Mouse (Mus musculus) adrenal gland, postnatal 10 days (tissue): ENCODE data around the gene Krt20. TPM values are rescaled to one million over a fixed set of nuclear protein-coding genes. Genes with fewer than 3 reads are reported as not detected.

Experiments
- DNase-seq: peaks from one replicate; pipeline ENCODE4 v3.0.0; 2021; ENCODE audit warnings: mixed read lengths
- total RNA-seq, 2 experiments: library from RNA; stranded (reverse); gene quantifications; 2 replicates each; pipeline ENCODE4 v1.2.3; 2021

Gene Krt20
- total RNA-seq, 2 experiments from 2014 or later, result 1.8 to 2.3 TPM

DNA sequence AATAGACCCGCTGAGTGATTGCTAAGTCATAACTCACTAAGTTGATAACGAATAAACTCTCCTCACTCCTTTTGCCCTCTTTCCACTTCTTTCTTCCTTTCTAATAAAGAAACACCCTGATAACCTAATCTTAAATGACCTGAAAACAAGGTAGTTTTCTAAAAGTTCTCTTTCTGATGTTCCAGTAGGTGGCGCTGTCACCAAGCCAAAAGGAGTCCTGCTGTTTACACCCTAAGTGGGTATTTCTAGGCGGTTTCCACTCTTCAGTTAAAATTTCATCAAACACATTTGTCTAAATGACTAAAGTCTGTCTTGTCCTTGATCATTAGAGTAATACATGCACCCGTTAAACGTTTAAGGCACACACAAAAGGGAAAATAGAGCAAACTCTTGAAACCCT is 24.7 kb downstream of the Krt20 start:
- DNase-seq, result peak; percentile 57

DNA sequence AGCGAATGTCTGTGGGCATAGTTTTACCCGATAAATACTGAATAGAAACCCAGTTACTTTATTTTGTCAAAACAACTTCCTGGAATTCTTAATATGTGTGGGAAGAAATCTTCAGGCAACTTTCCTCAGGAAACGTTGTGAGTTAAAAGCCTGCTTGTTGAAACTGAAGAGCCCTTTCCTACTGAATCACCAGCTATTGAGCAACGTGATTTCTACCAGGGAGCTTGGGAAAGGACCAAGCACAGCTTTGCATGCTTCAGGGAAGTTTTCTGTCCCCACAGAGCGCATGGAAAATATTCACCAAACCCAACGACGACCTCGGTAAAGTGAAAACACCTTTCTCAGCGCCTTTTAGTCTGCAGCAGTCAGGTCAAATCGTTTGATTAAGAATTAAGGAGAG is 31.8 kb downstream of the Krt20 start:
- no peak for DNase-seq

DNA sequence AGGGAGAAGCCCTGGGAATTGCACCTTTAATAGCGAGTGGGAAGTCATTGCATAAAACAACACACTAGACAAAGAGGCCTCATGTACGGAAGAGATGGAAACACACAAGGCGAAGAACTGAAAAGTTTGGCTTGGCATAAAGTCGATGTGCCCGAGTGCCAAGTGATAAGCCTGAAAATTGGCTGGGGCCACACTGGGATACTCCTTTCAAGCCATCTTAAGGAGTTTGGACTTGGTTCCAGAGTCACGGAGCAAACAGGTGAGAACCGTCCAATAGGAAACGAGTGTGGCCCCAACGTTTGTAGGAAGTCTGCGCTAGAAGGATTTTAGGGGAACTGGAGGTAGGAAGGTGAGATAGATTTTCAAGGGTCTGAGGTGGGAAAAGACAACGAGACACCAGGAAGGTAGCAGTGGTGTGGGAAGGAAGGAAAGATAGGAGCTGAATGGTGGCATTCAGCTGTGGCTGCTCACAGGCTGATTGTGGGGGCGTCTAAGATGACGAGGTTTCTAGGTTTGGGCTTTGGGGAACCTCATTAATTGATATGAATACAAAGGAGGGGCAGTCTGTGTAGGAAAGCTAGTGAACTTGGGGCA is 37.9 kb downstream of the Krt20 start:
- DNase-seq, result no peak

DNA sequence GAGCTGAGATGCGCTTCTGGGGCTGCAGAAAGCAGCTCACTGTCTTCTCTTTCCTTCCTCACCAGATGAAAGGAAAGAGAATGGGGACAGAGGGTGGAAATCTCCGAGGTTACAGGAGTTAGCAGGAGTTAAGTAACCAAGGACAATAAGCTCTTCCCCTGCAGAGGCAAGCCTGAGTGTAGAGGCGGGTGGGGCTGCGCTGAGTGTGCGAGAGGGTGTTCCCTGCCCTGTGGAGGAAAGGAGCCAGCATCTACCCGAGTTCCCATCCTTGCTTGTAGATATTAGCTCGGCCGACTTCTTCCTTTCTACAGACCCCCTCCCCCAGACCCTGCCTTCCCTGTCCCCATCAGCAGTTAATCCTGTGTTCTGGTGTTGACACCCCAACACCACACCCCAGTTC is 39.1 kb downstream of the Krt20 start:
- no peak for DNase-seq

DNA sequence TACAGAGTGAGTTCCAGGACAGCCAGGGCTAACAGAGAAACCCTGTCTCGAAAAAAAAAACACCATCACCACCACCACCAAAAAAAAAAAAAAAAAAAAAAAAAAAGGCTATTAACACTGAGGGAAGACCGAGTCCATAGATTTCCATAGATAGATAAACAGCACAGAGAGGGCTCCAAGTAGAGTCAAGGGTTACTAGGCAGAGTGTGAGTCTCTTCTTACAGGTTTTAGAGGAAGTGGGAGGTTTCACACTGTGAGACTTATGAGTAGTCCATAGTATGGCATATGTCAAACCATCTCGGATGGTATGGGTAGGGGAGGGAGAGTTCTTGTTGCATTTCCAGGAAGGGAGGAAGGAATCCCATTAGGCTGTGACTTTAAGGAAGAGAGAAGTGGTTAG is 39.9 kb downstream of the Krt20 start:
- no peak for DNase-seq

DNA sequence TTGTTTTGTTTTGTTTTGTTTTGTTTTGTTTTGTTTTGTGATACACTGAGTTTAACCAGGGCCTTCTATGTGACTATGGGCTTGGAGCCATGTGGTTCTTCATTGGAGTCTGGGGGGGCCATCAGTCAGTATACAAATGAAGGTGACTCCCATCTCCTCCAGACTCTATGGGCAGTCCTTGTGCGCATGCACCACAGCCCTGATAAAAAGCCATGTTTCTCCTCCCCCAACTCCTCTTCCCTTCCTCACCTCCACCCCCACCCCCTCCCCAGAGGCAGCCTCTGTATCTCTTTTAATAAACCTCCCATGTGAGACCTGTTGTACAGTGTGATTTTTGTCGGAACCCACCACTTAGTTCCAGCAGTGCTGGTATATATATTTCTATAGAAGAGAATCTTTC is 41.3 kb downstream of the Krt20 start:
- DNase-seq, result no peak

DNA sequence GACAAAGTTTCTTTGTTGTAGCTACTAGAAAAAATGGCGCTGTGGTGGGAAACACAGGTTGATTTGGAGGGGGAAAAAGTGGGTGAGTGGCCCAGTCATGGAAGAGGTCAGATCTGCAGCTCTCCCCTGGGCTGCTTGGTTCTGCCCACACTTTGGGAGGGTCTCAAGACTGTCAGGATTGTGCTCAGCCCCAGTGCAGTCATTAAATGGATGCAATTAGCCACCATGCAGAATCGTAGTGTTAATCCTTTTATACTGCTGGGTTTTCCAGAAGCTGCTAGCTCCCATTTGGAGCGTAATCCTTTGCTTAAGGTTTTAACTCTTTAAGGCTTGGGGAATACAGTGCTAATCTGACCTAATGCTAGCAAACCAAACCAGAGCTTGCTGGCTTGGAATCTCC is 41.9 kb downstream of the Krt20 start:
- DNase-seq, result no peak

DNA sequence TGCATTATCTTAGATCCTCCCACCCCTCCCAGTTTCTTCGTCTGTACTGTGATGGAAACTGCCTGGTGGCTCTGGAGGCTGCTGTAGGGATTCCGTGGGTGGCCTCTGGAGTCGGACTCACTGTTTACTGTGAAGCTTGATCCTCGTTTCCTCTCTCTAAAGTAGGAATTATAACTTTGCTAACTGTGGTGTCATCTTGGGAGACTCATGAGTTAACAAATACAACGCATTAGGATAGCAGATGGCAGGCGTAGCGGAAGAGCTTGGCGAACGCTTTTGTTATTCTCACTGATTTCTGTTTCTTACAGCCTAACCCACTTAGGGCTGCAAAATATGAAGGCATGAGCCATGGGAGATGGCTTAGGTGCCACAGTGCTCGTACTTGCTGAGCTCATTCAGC is 45.5 kb downstream of the Krt20 start:
- no peak for DNase-seq

DNA sequence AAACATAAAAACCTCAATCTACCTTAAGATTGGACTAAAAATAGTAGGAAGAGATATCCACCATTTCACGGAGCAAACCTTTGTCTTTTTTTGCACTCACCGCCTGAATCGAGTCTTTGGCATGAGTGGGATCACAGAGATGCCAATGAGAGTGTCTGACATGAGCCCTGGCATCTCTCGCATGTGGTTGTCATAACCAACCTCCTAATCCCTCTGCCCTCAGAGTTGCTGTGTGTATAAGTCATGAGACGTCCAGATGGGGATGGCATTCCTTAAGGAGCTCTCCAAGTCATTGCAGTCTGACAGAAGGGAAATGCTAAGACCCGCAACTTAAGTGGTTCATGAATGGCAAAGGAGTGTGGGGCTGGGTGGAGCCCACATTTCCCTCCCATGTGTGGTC is 46.6 kb downstream of the Krt20 start:
- DNase-seq, result no peak

DNA sequence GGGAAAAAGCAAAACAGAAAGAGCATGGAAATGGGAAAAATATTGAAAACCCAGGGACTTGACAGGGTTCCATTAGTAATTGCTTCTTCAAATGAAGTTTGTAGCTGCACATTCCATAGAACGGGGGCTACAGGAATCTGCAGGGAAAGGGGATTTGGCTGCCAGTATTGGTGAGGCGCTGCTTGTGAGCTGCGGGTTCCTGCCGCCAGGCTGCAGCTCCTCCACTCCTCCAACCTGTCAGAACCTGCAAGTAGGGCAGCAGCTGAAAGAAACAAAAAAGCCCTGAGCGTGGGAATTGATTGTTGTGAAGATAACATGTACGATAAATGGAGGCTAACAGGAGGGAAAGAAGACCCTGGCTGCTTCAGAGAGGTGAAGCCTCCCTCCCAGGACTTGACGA is 47.1 kb downstream of the Krt20 start:
- no peak for DNase-seq

DNA sequence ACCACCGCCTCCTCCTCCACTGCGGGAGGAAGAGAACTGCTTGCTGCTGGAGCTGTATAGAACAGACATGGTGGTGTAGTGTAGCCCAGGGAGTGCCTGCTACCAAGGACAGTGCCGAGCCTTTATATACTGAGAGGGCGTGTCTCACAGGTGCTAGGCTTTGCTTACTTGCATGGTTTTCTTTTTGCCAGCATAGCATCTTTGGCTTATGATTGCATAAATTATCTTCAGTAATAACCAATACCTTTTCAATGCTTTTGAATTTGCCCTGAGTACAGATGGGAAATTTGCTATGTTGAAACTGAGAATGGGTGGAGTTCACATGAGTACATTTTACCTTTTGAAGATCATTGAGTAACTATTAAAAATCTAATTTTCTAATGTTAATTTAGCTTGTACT is 48.7 kb downstream of the Krt20 start, which contains the start of gene Krt10:
Gene Krt10, minus strand, starts transcription at position 101 of the 400 bp plus-strand sequence.
- no peak for DNase-seq

DNA sequence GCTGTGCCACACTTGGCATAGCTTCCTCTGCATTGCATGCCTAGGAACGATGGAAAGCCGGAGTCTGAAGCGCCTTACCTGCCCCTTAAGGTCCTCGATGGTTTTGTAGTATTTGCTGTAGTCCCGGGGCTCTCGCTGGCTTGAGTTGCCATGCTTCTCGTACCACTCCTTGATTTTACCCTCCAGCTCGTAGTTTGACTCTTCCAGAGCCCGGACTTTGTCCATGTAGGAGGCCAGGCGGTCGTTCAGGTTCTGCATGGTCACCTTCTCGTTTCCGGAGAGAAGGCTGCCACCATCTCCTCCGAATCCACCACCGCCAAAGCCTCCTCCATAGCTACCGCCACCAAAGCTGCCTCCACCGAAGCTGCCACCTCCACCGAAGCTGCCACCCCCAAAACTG is 49.3 kb downstream of the Krt20 start:
- DNase-seq, result no peak

DNA sequence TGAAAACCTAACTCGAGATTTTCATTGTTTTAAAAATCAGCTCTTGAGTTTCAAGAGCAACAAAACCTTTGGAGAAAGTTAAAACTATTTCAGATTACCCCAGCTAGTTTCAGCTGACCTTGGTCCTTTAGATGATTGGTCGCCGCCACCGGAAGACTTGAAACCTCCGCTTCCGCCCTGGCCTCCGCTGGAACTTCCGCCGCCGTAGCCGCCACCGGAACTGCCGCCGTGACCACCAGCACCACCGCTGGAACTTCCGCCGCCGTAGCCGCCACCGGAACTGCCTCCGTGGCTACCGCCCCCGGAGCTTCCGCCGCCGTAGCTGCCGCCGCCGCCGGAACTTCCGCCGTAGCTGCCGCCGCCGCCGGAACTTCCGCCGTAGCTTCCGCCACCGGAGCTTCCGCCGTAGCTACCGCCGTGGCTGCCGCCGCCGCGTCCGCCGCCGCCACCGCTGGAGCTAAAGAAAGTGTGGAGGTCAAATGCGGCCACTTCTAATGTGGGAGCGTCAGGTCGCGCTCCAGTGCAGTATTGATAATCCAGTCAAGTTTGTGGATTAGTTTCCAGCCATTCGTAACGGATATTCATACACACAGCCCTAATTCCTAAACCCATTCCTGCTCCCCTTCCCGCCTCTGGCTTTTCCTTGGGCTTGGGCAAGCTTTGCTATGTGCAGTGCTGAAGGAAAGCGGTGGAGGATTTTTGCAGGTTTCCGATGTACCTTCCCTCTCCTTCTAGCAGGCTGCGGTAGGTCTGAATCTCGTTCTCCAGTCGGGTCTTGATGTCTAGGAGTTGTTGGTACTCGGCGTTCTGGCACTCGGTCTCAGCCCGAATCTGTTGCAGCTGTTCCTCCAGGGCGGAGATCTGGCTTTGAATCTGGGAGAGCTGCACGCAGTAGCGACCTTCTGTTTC is 51.9 kb downstream of the Krt20 start:
- peak; percentile 94 for DNase-seq

DNA sequence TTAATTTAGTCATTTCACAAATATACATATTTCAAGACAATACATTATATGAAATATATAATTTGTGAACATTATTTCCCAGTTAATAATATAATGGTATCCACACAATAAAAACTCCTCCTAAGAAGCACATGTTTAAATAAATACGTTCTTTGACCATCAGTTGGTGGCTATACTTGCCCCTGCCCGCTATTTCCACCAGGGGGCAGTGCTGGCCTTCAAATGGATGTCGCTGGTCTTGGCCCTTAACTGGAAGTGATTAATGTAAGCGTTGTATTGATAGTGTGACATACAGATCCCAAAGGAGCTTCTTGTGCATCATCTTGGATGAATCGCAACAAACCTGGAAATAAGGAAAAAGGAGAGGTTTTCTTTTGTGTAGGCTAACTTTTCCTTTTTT is 58.4 kb downstream of the Krt20 start:
- peak; percentile 86 for DNase-seq

Other genes with a start within 250 kb of the Krt20 start
- gene Smarce1, start 207.1 kb downstream of the Krt20 start, total RNA-seq, result 10 to 100 TPM; 53.6 to 64.9 TPM
- 1 to 10 TPM; 1.8 to 3.3 TPM for gene Krt222, start 194.1 kb downstream of the Krt20 start, total RNA-seq
- gene Krt24, start 152.9 kb downstream of the Krt20 start, total RNA-seq, result not detected
- gene Krt25, start 115.2 kb downstream of the Krt20 start, total RNA-seq, result under 1 TPM in 1 of 2 experiments, not detected in 1; 0.18 TPM
- gene Krt26, start 100.2 kb downstream of the Krt20 start, total RNA-seq, result not detected
- gene Krt27, start 87.0 kb downstream of the Krt20 start, total RNA-seq, result not detected
- gene Krt28, start 63.2 kb downstream of the Krt20 start, total RNA-seq, result under 1 TPM in 1 of 2 experiments, not detected in 1; 0.21 TPM
- gene Krt10, start 48.8 kb downstream of the Krt20 start, total RNA-seq, result 1 to 10 TPM; 7.0 to 8.2 TPM
- not detected for gene Krt12, start 15.9 kb downstream of the Krt20 start, total RNA-seq
- gene Krt23, start 55.0 kb upstream of the Krt20 start, total RNA-seq, result 10 to 100 TPM in 1 of 2 experiments, 1 to 10 TPM in 1; 4.4 to 12.8 TPM
- gene Krt39, start 83.2 kb upstream of the Krt20 start, total RNA-seq, result not detected
- gene Krt40, start 105.0 kb upstream of the Krt20 start, total RNA-seq, result not detected
- gene Krtap3-3, start 112.7 kb upstream of the Krt20 start, total RNA-seq, result not detected
- not detected for gene Krtap3-2, start 118.7 kb upstream of the Krt20 start, total RNA-seq
- not detected for gene Gm11939, start 121.3 kb upstream of the Krt20 start, total RNA-seq
- gene Krtap3-1, start 128.5 kb upstream of the Krt20 start, total RNA-seq, result not detected
- gene Krtap1-5, start 142.9 kb upstream of the Krt20 start, total RNA-seq, result not detected
- gene Krtap1-4, start 145.5 kb upstream of the Krt20 start, total RNA-seq, result not detected
- gene Krtap1-3, start 153.2 kb upstream of the Krt20 start, total RNA-seq, result not detected
- gene Krtap9-3, start 160.0 kb upstream of the Krt20 start, total RNA-seq, result not detected
- not detected for gene Gm11938, start 165.2 kb upstream of the Krt20 start, total RNA-seq
- gene Gm11937, start 172.0 kb upstream of the Krt20 start, total RNA-seq, result not detected
- gene Krtap2-4, start 176.7 kb upstream of the Krt20 start, total RNA-seq, result not detected
- gene Gm11562, start 182.3 kb upstream of the Krt20 start, total RNA-seq, result not detected
- not detected for gene Krtap4-1, start 190.1 kb upstream of the Krt20 start, total RNA-seq
- not detected for gene Krtap4-2, start 196.9 kb upstream of the Krt20 start, total RNA-seq
- gene Krtap4-7, start 205.9 kb upstream of the Krt20 start, total RNA-seq, result not detected
- gene Gm11555, start 212.1 kb upstream of the Krt20 start, total RNA-seq, result not detected
- gene Gm11563, start 220.8 kb upstream of the Krt20 start, total RNA-seq, result not detected
- gene Krtap4-6, start 227.8 kb upstream of the Krt20 start, total RNA-seq, result not detected